Mouse (Mus musculus): ENCODE results near the gene Olfr1014.

Olfr1014 gene

GRCm38 (mm10) chr2:85772413-85772812 is at the start of gene Olfr1014:
Gene Olfr1014 (plus strand): TSS chr2:85772713.
- no peak for ATAC-seq (ENCODE audit: insufficient number of reproducible peaks, low FRiP score, low TSS enrichment)

DNA sequence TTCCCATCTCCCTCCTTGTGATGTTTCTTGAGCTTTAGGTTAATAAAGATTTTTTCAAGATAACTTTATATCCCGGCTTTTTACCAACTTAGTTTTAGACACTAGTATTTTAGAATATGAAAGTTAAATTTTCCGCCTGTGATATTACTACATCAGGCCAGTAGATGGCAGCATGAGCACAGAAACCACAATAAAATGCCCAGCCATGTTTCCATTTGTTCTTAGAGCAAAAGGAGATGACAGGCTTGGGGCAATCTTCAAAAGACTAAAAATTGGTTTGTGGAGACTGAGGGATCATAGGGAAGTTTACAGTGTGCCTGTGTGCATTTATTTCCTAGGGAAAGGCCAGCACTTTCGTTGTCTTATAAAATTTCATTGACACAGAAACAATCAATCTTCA is 46.7 kb upstream of the Olfr1014 start:
- ATAC-seq (ENCODE audit: insufficient number of reproducible peaks, low FRiP score, low TSS enrichment), result no peak

DNA sequence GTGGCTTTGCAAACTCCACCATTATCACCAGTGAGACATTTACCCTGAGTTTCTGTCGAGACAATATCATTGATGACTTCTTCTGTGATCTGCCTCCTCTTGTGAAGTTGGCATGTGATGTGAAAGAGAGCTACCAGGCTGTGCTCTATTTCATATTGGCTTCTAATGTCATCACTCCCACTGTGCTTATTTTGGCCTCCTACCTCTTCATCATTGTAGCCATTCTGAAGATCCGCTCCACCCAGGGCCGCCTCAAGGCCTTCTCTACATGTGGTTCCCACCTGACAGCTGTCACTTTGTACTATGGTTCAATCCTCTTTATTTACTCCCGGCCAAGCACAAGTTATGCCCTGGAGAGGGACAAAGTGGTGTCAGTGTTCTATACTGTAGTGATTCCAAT is 18.7 kb upstream of the Olfr1014 start:
- no peak for ATAC-seq (ENCODE audit: insufficient number of reproducible peaks, low FRiP score, low TSS enrichment)

DNA sequence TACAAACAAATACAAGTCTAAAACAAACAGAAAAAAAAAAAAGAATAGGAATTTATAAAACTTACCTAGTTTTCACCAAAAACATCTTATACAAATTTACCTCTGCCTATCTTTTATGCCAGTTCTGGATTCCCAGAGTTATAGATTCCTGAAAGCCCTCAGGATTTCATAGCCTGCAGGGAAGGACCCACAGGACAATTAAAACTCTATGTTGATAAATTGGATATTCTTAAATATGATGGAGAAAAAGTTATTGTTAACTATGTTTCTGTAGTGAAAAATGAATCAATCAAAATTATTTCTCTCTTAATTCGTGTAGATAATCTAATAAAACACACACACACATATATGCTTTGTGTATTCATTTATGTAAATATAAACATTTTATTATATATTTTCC is 9.8 kb upstream of the Olfr1014 start, which contains the start of gene Olfr1012:
Olfr1012 (minus strand) TSS at position 101 of the 400 bp plus-strand sequence.
- no peak for ATAC-seq (ENCODE audit: insufficient number of reproducible peaks, low FRiP score, low TSS enrichment)

- no peak for ATAC-seq (ENCODE audit: insufficient number of reproducible peaks, low FRiP score, low TSS enrichment)
Measured at GRCm38 (mm10) chr2:85766798-85767197, 5.7 kb upstream of the Olfr1014 start, which contains the start of gene Olfr1013. Gene Olfr1013 (plus strand): TSS chr2:85767098.

- ATAC-seq (ENCODE audit: insufficient number of reproducible peaks, low FRiP score, low TSS enrichment), result no peak
Measured at GRCm38 (mm10) chr2:85781717-85782116, 9.2 kb downstream of the Olfr1014 start, which contains the start of gene Olfr1015. Gene Olfr1015 (plus strand): TSS chr2:85782017.

DNA sequence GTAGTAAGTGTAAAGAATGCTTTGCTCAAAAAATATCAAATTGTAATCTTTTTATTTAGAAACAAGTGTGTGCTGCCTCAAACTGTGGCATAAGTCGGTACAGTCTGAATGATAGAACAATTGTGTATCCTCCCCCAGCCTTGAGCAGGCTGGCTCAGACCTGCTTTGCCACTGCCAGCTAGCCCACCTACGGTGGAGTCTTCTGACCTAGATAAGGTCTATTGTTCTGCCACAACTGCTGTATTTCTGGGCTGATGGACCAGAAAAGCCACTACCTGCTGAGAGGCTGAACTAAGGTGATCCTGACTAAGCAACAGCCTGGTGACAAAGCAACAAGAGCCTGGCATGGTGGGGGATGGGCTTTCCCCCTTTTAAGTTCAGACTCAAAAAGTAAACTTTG is 19.8 kb downstream of the Olfr1014 start:
- no peak for ATAC-seq (ENCODE audit: insufficient number of reproducible peaks, low FRiP score, low TSS enrichment)

- no peak for ATAC-seq (ENCODE audit: insufficient number of reproducible peaks, low FRiP score, low TSS enrichment)
Measured at GRCm38 (mm10) chr2:85802444-85802843, 29.9 kb downstream of the Olfr1014 start, which contains the start of gene Olfr1016. Gene Olfr1016 (minus strand): TSS chr2:85802544.

DNA sequence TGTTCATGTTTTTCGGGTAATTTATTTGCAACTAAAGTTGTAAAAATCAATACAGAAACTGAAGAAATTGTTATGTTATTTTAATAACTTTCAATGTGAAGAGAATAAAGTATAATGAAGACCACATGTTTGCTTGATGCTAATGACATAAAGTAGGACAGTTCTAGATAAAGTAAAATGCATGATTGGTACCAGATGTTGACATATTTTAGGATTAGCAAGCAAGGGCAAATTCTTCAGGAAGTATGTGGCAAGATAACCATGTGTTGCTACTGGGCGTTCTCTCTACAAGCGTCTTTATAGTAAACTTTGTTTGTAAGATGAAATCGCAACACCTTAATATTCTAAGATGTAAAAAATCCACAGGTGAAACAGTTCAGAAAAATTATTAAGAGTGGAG is 32.0 kb downstream of the Olfr1014 start:
- no peak for ATAC-seq (ENCODE audit: insufficient number of reproducible peaks, low FRiP score, low TSS enrichment)

GRCm38 (mm10) chr2:85818179-85818578 is 45.7 kb downstream of the Olfr1014 start, which contains the start of gene Olfr1018:
Gene Olfr1018 (plus strand): TSS chr2:85818479.
- ATAC-seq (ENCODE audit: insufficient number of reproducible peaks, low FRiP score, low TSS enrichment), result no peak

All from cerebellum, adult (tissue).